Mouse (Mus musculus) neural tube, embryonic 13.5 days (tissue): ENCODE measurements around the gene Gm2696. TPM values are rescaled to one million over a fixed set of nuclear protein-coding genes. Genes with fewer than 3 reads are reported as not detected.
"Not testable (repeated sequence)": the region's sequence is repeated elsewhere in the genome, so short reads cannot be mapped to it uniquely, and the experiment has no call there.

Experiments used
- ATAC-seq: fragments of 200-750 bp; cut with Nextera tagmentation; 2 replicates; pipeline ENCODE4 v1.8.0; 2017; ENCODE audit warnings: low read depth, mild to moderate bottlenecking, moderate TSS enrichment, moderate library complexity
- H3K27ac ChIP-seq: fragments of 300-500 bp; sonication (generic); replicated peaks from 2 replicates; pipeline ENCODE4 v1.5.1; 2015; ENCODE audit warnings: moderate library complexity, mild to moderate bottlenecking, inconsistent platforms
- H3K27me3 ChIP-seq: fragments of 300-500 bp; sonication (generic); 2 replicates; pipeline ENCODE4 v1.6.1; 2015; ENCODE audit warnings: mild to moderate bottlenecking, inconsistent platforms
- H3K36me3 ChIP-seq: fragments of 300-500 bp; sonication (generic); 2 replicates; pipeline ENCODE4 v1.6.1; 2015; ENCODE audit warnings: mild to moderate bottlenecking, inconsistent platforms
- H3K4me1 ChIP-seq: fragments of 300-500 bp; sonication (generic); replicated peaks from 2 replicates; pipeline ENCODE4 v1.6.1; 2015; ENCODE audit warnings: inconsistent platforms
- H3K4me2 ChIP-seq: fragments of 300-500 bp; sonication (generic); 2 replicates; pipeline ENCODE4 v1.6.1; 2015; ENCODE audit warnings: inconsistent platforms, mild to moderate bottlenecking, moderate library complexity
- H3K4me3 ChIP-seq: fragments of 300-500 bp; sonication (generic); 2 replicates; pipeline ENCODE4 v1.5.1; 2015; ENCODE audit warnings: mild to moderate bottlenecking, inconsistent platforms
- H3K9ac ChIP-seq: fragments of 300-500 bp; sonication (generic); 2 replicates; pipeline ENCODE4 v1.6.1; 2015; ENCODE audit warnings: moderate library complexity, mild to moderate bottlenecking, inconsistent platforms
- H3K9me3 ChIP-seq: fragments of 300-500 bp; sonication (generic); 2 replicates; pipeline ENCODE4 v1.6.1; 2016; ENCODE audit warnings: inconsistent platforms
- WGBS: fragments of 180-500 bp; shearing (Covaris S2); methylation state at CpG from one replicate; pipeline ENCODE4 v1.1.7; 2015; 5-methylcytosine and 5-hydroxymethylcytosine counted together
- polyA plus RNA-seq: library from polyadenylated mRNA; unstranded; fragments of >200 nt; fragmentation: Nextera tagmentation; extraction: Ambion mirVana; gene quantifications from 2 replicates; pipeline ENCODE4 v1.2.1, GENCODE M21; 2015

Gm2696 gene
- not detected in 2 replicates for polyA plus RNA-seq

GRCm38 (mm10) chr10:77814382-77814781 lies at the start of gene Gm2696:
Gm2696 (plus strand) TSS chr10:77814682.
- no peaks in the 10 kb centered on the region for H3K9me3 ChIP-seq
- no peaks in the 10 kb centered on the region for H3K4me1 ChIP-seq
- H3K9ac ChIP-seq: no peak within 1 kb of the TSS
- ATAC-seq: no peak
- no peak within 1 kb of the TSS for H3K4me2 ChIP-seq
- no peaks in the 10 kb centered on the region for H3K36me3 ChIP-seq
- H3K4me3 ChIP-seq: no peak within 1 kb of the TSS
- WGBS: 63% methylated on average over 4 of the region's 4 CpGs
- no peaks in the 10 kb centered on the region for H3K27me3 ChIP-seq
- H3K27ac ChIP-seq: no peak within 1 kb of the TSS

DNA sequence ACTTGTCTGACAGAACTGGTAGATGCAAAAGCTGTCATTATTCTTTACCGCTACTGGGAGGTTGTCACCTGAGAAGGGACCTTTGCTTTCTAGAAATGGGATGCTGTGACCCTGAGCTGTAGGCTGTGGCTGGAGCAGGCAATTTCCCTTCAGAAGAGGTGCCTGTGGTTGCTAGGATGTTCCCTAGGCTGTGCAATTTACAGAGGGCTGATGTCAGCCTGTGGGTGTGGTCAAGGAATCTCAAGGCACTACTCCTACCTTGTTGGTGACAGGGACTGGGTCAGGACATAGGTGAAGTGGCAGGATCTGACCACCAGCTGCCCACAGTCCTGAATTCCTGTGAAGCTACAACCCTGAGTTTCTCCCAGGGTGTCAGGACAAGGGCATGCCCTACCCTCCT lies 44.8 kb upstream of the Gm2696 start:
- WGBS: 94% methylated on average over 1 of the region's 1 CpGs
- no peaks in the 10 kb centered on the region for H3K4me1 ChIP-seq
- ATAC-seq: no peak
- no peak overlapping the region for H3K4me3 ChIP-seq
- H3K4me2 ChIP-seq: no peak overlapping the region
- no peak overlapping the region for H3K27ac ChIP-seq
- no peaks in the 10 kb centered on the region for H3K9me3 ChIP-seq
- no peaks in the 10 kb centered on the region for H3K27me3 ChIP-seq
- no peak overlapping the region for H3K9ac ChIP-seq
- H3K36me3 ChIP-seq: no peaks in the 10 kb centered on the region

DNA sequence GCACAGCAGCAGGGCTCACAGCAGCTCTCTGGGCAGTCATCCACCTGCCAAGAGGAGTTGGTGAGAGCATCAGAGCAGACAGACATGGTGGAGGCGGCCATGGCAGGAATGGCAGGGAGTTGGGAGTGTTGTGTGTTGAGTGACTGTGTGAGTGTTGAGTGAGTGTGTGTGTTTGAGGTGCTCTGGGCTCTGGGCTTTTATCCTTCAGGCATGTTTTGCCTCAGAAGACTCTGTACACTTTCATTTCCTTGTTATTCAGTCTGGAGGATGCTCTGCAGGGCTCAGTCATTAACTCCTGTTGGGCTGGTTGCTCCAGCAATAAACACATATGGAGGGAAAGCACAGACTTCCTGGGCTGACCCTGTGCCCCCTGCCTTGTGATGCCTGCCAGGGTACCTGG lies 43.3 kb upstream of the Gm2696 start, which contains the start of gene Gm3238:
Gm3238 (minus strand) TSS at position 101 of the 400 bp plus-strand sequence.
- not testable (repeated sequence) for H3K4me2 ChIP-seq, ATAC-seq, H3K27ac ChIP-seq, H3K36me3 ChIP-seq, H3K9me3 ChIP-seq, H3K4me1 ChIP-seq, H3K9ac ChIP-seq, H3K4me3 ChIP-seq, H3K27me3 ChIP-seq
- WGBS: 71% methylated on average over 1 of the region's 1 CpGs

- WGBS: 100% methylated on average over 1 of the region's 3 CpGs
- H3K9ac ChIP-seq, H3K27me3 ChIP-seq, ATAC-seq, H3K4me3 ChIP-seq, H3K9me3 ChIP-seq, H3K4me2 ChIP-seq, H3K4me1 ChIP-seq, H3K27ac ChIP-seq, H3K36me3 ChIP-seq: not testable (repeated sequence)
These were observed 42.3 kb upstream of the Gm2696 start for GRCm38 (mm10) chr10:77772142-77772541.

DNA sequence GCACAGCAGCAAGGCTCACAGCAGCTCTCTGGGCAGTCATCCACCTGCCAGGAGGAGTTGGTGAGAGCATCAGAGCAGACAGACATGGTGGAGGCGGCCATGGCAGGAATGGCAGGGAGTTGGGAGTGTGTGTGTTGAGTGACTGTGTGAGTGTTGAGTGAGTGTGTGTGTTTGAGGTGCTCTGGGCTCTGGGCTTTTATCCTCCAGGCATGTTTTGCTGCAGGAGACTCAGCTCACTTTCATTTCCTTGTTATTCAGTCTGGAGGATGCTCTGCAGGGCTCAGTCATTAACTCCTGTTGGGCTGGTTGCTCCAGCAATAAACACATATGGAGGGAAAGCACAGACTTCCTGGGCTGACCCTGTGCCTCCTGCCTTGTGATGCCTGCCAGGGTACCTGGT lies 37.6 kb upstream of the Gm2696 start, which contains the start of gene Gm7138:
Gm7138 (minus strand) TSS at position 101 of the 400 bp plus-strand sequence.
- H3K9ac ChIP-seq, H3K4me2 ChIP-seq, ATAC-seq, H3K9me3 ChIP-seq, H3K4me3 ChIP-seq, H3K27ac ChIP-seq, H3K36me3 ChIP-seq, H3K27me3 ChIP-seq, H3K4me1 ChIP-seq: not testable (repeated sequence)
- WGBS: 56% methylated on average over 1 of the region's 1 CpGs

- 86% methylated on average over 1 of the region's 1 CpGs for WGBS
- H3K4me2 ChIP-seq, H3K4me3 ChIP-seq, H3K4me1 ChIP-seq, H3K9ac ChIP-seq, H3K27me3 ChIP-seq, H3K27ac ChIP-seq, ATAC-seq, H3K9me3 ChIP-seq, H3K36me3 ChIP-seq: not testable (repeated sequence)
These were observed 32.0 kb upstream of the Gm2696 start, which contains the start of gene Gm3250 for GRCm38 (mm10) chr10:77782442-77782841. Gm3250 (minus strand) TSS chr10:77782542.

DNA sequence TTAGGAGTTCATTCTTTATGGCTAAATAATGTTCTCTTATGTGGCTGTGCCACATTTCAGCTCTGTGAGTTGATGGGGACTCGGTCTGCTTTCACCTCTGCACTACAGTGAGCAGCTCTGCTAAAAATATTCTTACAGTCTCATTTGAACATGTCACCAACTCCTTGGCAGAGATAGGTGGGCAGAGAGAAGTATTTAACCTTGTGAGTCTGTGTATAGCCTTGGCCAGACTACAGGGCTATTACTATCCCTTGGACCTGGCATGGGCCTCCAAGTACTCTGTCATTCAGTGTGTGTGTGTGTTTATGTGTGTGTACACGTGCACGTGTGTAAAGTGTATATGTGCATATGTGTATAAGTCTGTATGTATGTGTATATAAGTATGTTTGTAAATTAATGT lies 31.1 kb upstream of the Gm2696 start:
- not testable (repeated sequence) for H3K36me3 ChIP-seq, H3K4me2 ChIP-seq, H3K27me3 ChIP-seq, ATAC-seq, H3K4me3 ChIP-seq, H3K4me1 ChIP-seq, H3K9ac ChIP-seq, H3K27ac ChIP-seq, H3K9me3 ChIP-seq
- WGBS: 100% methylated on average over 3 of the region's 3 CpGs

- H3K9me3 ChIP-seq, H3K4me1 ChIP-seq, H3K4me3 ChIP-seq, H3K36me3 ChIP-seq, H3K27me3 ChIP-seq, H3K4me2 ChIP-seq, H3K27ac ChIP-seq, ATAC-seq, H3K9ac ChIP-seq: not testable (repeated sequence)
- WGBS: 40% methylated on average over 1 of the region's 1 CpGs
These were observed 26.6 kb upstream of the Gm2696 start, which contains the start of gene Gm7137 for GRCm38 (mm10) chr10:77787876-77788275. Gm7137 (minus strand) TSS chr10:77788200.

DNA sequence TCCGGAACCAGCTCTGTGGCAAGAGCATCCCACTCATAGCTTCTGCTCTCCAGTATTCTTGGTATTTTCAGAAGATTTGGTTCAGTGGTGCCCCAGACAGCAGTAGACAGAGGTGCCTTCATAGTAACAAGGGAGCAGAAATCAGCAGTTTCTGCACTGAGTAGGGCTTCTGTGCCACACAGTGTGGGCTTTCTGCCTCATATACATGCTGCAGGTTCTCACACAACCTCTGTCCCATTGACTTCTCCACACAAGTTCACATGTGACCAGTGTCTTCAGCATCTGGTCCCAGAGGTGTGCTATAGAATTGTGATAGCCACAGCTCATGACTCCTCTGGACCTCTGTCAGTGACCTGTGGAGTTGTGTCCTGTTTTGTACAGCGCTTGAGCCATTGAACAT lies 25.9 kb upstream of the Gm2696 start:
- Histone ChIP-seq H3K4me1 (no peaks in the 10 kb centered on the region), H3K27ac (no peak overlapping the region), H3K9ac (no peak overlapping the region), H3K36me3 (no peaks in the 10 kb centered on the region), H3K4me3 (no peak overlapping the region), H3K4me2 (no peak overlapping the region), H3K9me3 (no peaks in the 10 kb centered on the region), H3K27me3 (no peaks in the 10 kb centered on the region)
- no peak for ATAC-seq
- 84% methylated on average over 2 of the region's 2 CpGs for WGBS

- WGBS: 60% methylated on average over 2 of the region's 2 CpGs
- ATAC-seq: no peak
- no peaks in the 10 kb centered on the region for H3K27me3 ChIP-seq
These were observed 19.5 kb upstream of the Gm2696 start, which contains the start of gene Gm9639 for GRCm38 (mm10) chr10:77794976-77795375. Gm9639 (minus strand) TSS chr10:77795076.

DNA sequence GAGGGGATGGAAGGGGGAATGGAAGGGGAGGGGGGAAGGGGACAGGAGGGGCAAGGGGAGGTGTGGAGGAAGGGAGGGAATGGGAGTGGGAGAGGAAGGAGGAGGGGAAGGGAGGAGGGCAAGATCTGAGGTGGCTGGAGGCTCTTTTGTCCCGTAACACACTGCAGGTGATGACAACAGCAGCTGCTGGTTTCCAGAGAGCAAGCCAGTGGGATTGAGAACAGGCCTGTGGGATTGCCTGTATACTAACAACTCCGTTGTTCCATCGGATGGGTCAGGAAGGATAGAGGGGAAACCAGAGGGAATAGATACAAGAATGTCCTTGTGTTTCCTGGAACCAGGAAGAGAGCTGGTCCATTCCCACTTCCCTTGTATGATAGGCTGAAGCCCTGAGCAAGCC lies 16.8 kb upstream of the Gm2696 start:
- Histone ChIP-seq H3K27me3 (no peaks in the 10 kb centered on the region), H3K36me3 (no peaks in the 10 kb centered on the region), H3K4me2 (no peak overlapping the region), H3K9ac (no peak overlapping the region; the same call in 1 of the 2 replicates), H3K4me3 (no peak overlapping the region), H3K9me3 (no peaks in the 10 kb centered on the region), H3K4me1 (peaks cover 8% of the 10 kb centered on the region; the same call in 1 of the 2 replicates), H3K27ac (peak overlapping the region; percentile 49; the same call in 1 of the 2 replicates)
- ATAC-seq: no peak
- WGBS: 16% methylated on average over 3 of the region's 3 CpGs

More at GRCm38 (mm10) chr10:77794976-77795375, 19.5 kb upstream of the Gm2696 start, which contains the start of gene Gm9639:
- Histone ChIP-seq H3K9ac (no peak within 1 kb of the TSS), H3K9me3 (no peaks in the 10 kb centered on the region), H3K4me2 (no peak within 1 kb of the TSS), H3K4me1 (peaks cover 8% of the 10 kb centered on the region; the same call in 1 of the 2 replicates), H3K36me3 (no peaks in the 10 kb centered on the region), H3K27ac (no peak within 1 kb of the TSS), H3K4me3 (no peak within 1 kb of the TSS)

GRCm38 (mm10) chr10:77798164-77798920 lies 16.1 kb upstream of the Gm2696 start:
- not testable (repeated sequence) for H3K27me3 ChIP-seq, H3K36me3 ChIP-seq, H3K4me3 ChIP-seq, H3K4me2 ChIP-seq, H3K4me1 ChIP-seq, H3K9me3 ChIP-seq, H3K9ac ChIP-seq
- 35% methylated on average over 3 of the region's 3 CpGs for WGBS
- 0 out of 2 replicates have a peak, but pooled peaks have one; percentile 27 for ATAC-seq
- H3K27ac ChIP-seq: peak overlapping the region; percentile 49; the same call in 1 of the 2 replicates
